Mouse (Mus musculus): ENCODE data around the gene Mobp. TPM values are rescaled to one million over a fixed set of nuclear protein-coding genes. Genes with fewer than 3 reads are reported as not detected.

Gene Mobp
- polyA plus RNA-seq, 1 experiment from 2014 or later: not detected

DNA sequence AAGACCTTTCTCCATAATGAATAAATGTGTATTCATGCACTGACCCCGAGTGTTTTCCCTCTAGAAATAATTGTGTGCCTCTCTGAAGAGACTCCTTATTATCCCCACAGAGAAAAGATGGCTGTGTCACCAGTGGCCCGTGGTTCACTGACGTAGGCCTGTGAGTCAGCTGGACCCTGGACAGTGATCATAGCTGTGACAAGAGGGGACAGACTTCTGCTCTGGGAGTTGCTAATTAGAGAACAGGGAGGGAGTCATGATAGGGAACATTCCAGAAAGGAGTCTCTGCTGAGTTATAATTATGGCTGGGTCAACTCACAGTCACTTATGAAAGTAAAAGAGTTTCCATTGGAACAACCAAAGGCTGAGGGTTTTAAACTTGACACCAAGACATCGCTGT lies 61.4 kb downstream of the Mobp start:
- no peak overlapping the region for H3K4me2 ChIP-seq (replicated peaks; ENCODE audit: low read depth, low read length)
- H3K27ac ChIP-seq (ENCODE audit: low read depth, low read length): no peak overlapping the region
- DNase-seq (ENCODE audit: low spot score): no peak
- H3K9me3 ChIP-seq (ENCODE audit: control insufficient read depth, low read length): no peaks in the 10 kb centered on the region
- H3K9ac ChIP-seq (ENCODE audit: low read depth, low read length): no peak overlapping the region
- H3K27me3 ChIP-seq (ENCODE audit: control insufficient read depth, insufficient read depth, low read length): no peaks in the 10 kb centered on the region
- no peaks in the 10 kb centered on the region for H3K36me3 ChIP-seq (ENCODE audit: control insufficient read depth, insufficient read depth, low read length)
- H3K4me3 ChIP-seq (ENCODE audit: low read depth, low read length): no peak overlapping the region
- ATAC-seq (ENCODE audit: low FRiP score): no peak
- H3K4me1 ChIP-seq (replicated peaks; ENCODE audit: control insufficient read depth, insufficient read depth, low read length): no peaks in the 10 kb centered on the region
- WGBS: 82% methylated on average over 4 of the region's 4 CpGs

DNA sequence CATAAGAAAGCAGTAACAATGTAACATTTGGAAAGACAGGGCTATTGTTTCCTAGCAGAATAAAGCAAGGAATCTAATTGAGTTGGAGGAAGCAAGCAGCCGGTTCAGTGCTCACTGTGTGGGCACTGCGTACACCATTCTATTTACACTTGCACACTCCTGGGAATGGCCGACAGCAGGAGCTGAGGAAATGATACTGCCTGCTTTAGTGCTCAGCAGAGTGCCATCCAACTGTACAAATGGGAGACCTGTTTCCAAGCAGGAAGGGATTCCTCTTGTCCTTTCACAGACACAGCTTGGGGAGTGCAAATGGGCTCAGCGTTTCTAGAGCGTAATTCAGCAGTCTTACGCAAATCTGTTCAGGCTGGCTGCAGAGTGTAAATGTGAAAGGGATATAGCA lies 63.4 kb downstream of the Mobp start:
- Histone ChIP-seq H3K27ac (ENCODE audit: low read depth, low read length) (no peak overlapping the region), H3K4me3 (ENCODE audit: low read depth, low read length) (no peak overlapping the region), H3K27me3 (ENCODE audit: control insufficient read depth, insufficient read depth, low read length) (no peaks in the 10 kb centered on the region), H3K36me3 (ENCODE audit: control insufficient read depth, insufficient read depth, low read length) (no peaks in the 10 kb centered on the region), H3K9ac (ENCODE audit: low read depth, low read length) (no peak overlapping the region), H3K9me3 (ENCODE audit: control insufficient read depth, low read length) (no peaks in the 10 kb centered on the region), H3K4me2 (replicated peaks; ENCODE audit: low read depth, low read length) (no peak overlapping the region), H3K4me1 (replicated peaks; ENCODE audit: control insufficient read depth, insufficient read depth, low read length) (no peaks in the 10 kb centered on the region)
- WGBS: 81% methylated on average over 6 of the region's 6 CpGs
- ATAC-seq (ENCODE audit: low FRiP score): no peak
- no peak for DNase-seq (ENCODE audit: low spot score)

DNA sequence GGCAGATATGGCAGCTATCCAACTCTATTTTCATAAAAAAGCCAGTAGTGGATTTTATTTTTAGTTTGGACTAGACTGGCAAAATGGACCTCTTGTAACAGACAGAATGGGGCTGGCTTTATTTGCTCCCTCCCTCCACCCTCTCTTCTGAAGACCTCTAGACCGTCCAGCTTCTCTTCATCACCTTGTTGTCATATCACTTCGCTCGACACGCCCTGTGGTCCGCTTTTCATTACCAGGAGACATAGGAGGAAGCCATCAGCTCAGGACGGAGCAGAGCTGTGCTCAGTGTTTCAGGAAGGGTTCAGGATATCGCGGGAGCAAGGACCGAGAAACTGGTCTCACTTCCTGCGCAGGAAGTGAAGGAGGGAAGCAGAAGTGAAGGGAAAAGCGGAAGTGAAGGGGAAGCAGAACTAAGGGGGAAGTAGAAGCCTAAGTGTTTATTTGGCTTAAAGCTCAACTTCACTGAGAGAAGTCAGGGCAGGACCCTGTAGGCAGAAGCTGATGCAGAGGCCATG lies 65.5 kb downstream of the Mobp start:
- 90% methylated on average over 11 of the region's 11 CpGs for WGBS
- no peak overlapping the region for H3K9ac ChIP-seq (ENCODE audit: low read depth, low read length)
- no peaks in the 10 kb centered on the region for H3K9me3 ChIP-seq (ENCODE audit: control insufficient read depth, low read length)
- H3K27ac ChIP-seq (ENCODE audit: low read depth, low read length): no peak overlapping the region
- H3K4me2 ChIP-seq (replicated peaks; ENCODE audit: low read depth, low read length): no peak overlapping the region
- no peaks in the 10 kb centered on the region for H3K4me1 ChIP-seq (replicated peaks; ENCODE audit: control insufficient read depth, insufficient read depth, low read length)
- DNase-seq (ENCODE audit: low spot score): no peak
- no peaks in the 10 kb centered on the region for H3K27me3 ChIP-seq (ENCODE audit: control insufficient read depth, insufficient read depth, low read length)
- ATAC-seq (ENCODE audit: low FRiP score): no peak
- no peaks in the 10 kb centered on the region for H3K36me3 ChIP-seq (ENCODE audit: control insufficient read depth, insufficient read depth, low read length)
- no peak overlapping the region for H3K4me3 ChIP-seq (ENCODE audit: low read depth, low read length)

DNA sequence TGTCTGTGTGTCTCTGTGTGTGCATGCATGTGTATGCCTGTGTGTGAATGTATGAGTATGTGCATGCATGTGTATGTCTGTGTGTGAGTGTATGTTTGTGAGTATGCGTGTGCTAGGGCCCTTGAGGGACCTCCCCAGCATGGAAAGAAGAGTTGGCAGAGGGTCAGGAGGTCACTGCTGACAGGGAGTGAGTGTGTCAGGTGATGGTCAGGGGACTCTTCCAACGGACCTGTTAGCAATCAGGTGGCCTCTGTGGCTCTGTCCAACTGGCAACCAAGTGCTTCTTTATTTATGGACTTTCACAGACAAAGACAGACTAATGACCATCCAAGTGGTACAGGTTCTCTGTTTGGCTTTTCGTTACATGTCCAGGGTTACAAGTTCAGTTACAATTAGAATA lies 69.9 kb downstream of the Mobp start:
- WGBS: 65% methylated on average over 3 of the region's 3 CpGs

More for the DNA sequence above, 69.9 kb downstream of the Mobp start:
- H3K4me1 ChIP-seq (replicated peaks; ENCODE audit: control insufficient read depth, insufficient read depth, low read length): no peaks in the 10 kb centered on the region
- H3K4me3 ChIP-seq (ENCODE audit: low read depth, low read length): no peak overlapping the region
- no peak for ATAC-seq (ENCODE audit: low FRiP score)
- no peak overlapping the region for H3K27ac ChIP-seq (ENCODE audit: low read depth, low read length)
- H3K9ac ChIP-seq (ENCODE audit: low read depth, low read length): no peak overlapping the region
- no peaks in the 10 kb centered on the region for H3K9me3 ChIP-seq (ENCODE audit: control insufficient read depth, low read length)
- DNase-seq (ENCODE audit: low spot score): no peak
- H3K36me3 ChIP-seq (ENCODE audit: control insufficient read depth, insufficient read depth, low read length): no peaks in the 10 kb centered on the region
- H3K4me2 ChIP-seq (replicated peaks; ENCODE audit: low read depth, low read length): no peak overlapping the region
- H3K27me3 ChIP-seq (ENCODE audit: control insufficient read depth, insufficient read depth, low read length): no peaks in the 10 kb centered on the region

Other genes starting within 250 kb of the Mobp start
- 17.3 and 18.5 TPM in 2 replicates for gene Gorasp1, start 212.1 kb upstream of the Mobp start, polyA plus RNA-seq (2014; fragmentation: Nextera tagmentation; extraction: Ambion mirVana)
- 0.23 and 0.60 TPM in 2 replicates for gene Ttc21a, start 212.1 kb upstream of the Mobp start, polyA plus RNA-seq (2014; fragmentation: Nextera tagmentation; extraction: Ambion mirVana)
- 0.62 and 1.3 TPM in 2 replicates for gene Csrnp1, start 165.0 kb upstream of the Mobp start, polyA plus RNA-seq (2014; fragmentation: Nextera tagmentation; extraction: Ambion mirVana)
- 0.04 TPM in 1 of 2 replicates, not detected in the other for gene Xirp1, start 126.1 kb upstream of the Mobp start, polyA plus RNA-seq (2014; fragmentation: Nextera tagmentation; extraction: Ambion mirVana)
- 4.3 and 7.2 TPM in 2 replicates for gene Cx3cr1, start 79.8 kb upstream of the Mobp start, polyA plus RNA-seq (2014; fragmentation: Nextera tagmentation; extraction: Ambion mirVana)
- gene Ccr8, start 57.6 kb upstream of the Mobp start, polyA plus RNA-seq (2014; fragmentation: Nextera tagmentation; extraction: Ambion mirVana): not detected in 2 replicates
- gene Slc25a38, start 39.3 kb upstream of the Mobp start, polyA plus RNA-seq (2014; fragmentation: Nextera tagmentation; extraction: Ambion mirVana): 40.8 and 41.7 TPM in 2 replicates
- gene Rpsa, start 22.0 kb upstream of the Mobp start, polyA plus RNA-seq (2014; fragmentation: Nextera tagmentation; extraction: Ambion mirVana): 1,430 and 1,488 TPM in 2 replicates
- gene Myrip, start 151.8 kb downstream of the Mobp start, polyA plus RNA-seq (2014; fragmentation: Nextera tagmentation; extraction: Ambion mirVana): 0.25 and 0.66 TPM in 2 replicates

All from hindbrain, embryonic 11.5 days (tissue).